Mouse (Mus musculus): ENCODE measurements around the gene Dnm2.

Gene Dnm2

DNA sequence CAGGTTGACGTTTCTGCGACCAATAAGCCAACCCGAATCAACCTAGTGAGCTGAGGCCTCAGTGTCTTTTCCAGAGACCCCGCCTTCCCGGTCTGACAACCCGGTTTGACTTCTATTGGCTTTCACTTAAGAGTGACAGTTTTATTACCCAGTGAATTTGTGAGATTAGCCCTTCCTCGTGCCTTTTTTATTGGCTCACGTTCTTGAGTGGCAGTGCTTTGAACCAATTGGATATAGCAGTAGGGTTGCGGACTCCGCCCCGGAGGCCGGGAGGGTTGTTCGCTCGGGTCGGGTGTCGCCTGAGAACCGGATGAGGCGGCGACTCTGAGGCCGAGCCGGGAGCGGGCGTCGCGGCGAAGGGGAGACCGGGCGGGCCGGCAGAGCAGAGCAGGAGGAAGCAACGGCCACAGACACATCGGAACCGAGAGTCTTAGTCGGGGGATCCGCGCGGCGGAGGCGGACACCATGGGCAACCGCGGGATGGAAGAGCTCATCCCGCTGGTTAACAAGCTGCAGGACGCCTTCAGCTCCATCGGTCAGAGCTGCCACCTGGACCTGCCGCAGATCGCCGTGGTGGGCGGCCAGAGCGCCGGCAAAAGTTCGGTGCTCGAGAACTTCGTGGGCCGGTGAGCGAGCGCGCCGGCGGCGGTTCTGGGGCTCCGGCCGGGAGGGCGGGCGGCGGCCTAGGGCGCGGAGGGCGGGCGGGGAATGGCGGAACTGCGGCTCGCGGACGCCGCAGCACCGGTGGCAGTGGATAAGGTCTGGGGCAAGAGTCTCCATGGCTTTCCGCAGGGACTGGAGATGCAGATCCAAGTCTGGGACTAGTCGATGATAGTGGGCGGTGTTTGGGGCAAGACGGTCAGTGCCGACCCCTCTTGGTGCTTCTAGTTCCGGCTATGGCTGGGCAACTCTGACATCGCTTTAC, at the start of gene Dnm2:
Gene Dnm2 (plus strand): TSS at position 278 of the 925 bp plus-strand sequence.
- DNase-seq: peak; percentile 97 to 99

DNA sequence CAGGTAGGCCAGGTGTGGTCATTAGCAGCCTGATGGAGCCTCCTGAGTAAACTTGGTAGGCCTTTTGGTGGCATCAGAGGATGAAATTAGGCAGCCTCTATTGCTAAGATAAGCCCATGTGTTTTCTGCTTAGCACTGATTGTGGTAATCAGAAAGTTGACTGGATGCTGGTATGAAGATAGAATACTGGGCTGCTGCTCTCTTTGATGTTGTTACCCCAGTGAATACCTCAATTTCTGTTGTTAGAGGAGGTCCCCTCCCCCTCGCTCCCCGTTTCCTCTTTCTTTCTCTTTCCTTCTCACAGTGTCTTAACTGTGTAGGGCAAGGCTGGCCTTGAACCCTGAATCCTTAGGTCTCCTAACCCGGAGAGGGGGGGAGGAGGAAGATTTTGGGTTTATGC, 45.5 kb upstream of the Dnm2 start:
- DNase-seq: no peak

DNA sequence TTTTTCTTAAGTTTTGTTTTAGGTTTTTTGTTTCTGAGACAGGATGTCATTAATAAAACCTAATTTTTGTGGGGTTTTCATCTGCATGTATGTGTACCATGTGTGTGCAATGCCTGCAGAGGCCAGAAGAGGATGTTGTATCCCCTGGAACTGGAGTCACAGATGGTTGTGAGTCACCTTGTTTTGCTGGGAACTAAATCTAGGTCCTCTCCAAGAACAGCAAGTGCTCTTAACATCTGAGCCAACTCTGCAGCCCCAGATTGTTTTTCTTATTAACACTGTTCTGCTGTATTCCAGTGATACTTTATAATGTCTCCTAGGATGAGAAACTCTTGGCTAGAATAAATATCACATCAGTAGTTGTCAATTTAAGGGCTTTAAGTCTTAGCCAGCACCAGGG, 43.8 kb upstream of the Dnm2 start:
- no peak for DNase-seq

DNA sequence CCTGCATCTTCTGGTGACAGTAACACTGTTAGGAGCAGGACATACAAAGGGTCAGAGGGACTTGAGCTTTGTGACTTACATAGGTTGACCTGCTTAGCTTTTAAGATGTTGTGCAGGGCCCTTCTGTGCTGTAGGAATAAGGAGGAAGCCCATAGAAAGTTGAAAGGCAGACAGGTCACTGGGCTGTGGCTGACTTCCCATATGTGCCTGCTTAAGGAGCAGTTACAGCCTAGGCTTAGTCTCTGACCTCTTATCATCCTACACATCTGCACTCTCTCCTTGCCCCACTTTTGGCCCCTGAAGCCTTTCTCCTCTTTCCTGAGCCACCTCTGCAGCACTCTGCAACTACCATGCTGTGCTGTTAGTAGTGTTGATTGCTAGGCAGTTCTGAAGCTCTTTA, 40.7 kb upstream of the Dnm2 start:
- DNase-seq: no peak

DNA sequence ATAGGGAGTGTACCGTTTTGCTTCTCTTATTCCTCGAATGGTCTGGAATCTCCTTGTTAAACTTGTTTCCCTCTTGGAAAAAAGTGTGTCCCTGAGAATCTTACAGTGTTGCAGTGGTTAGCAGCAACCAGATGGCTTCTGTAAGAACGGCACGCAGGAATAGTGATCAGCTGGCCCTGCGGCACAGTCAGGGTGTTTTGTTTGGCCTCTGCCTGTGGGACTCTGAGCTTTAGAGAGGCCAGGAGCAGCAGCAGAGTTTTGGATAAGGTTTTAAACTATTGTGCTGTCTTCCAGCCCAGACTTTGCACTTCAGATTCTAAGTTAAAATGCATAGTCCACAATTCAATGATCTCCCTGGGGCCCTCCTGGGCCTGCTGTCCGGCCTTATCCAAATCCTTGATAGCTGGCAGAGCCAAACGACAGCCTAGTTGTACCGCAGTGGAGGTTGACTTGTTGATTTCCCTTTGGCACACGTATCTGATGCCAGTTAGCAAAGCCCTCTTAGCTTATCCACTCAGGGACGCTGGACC, 32.0 kb upstream of the Dnm2 start:
- DNase-seq: no peak

DNA sequence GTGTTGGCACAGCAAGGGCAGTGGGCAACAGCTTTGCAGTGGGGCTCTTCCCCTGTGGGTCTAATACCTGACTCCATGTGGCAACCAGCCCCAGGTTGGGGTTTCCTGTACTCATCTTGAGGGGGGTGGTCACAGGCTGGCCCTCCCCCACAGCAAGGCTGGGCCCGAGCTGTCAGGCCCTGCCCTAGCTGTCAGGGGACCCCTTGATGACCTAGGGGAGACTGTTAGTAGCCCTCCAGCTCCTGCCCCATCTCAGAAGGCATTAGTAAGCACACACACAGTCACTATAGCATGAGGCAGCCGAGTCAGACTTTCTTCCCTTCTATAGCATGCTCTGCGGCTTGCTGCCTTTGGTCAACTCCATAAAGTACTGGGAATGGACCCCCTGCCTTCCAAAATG, 29.0 kb upstream of the Dnm2 start:
- DNase-seq: no peak

DNA sequence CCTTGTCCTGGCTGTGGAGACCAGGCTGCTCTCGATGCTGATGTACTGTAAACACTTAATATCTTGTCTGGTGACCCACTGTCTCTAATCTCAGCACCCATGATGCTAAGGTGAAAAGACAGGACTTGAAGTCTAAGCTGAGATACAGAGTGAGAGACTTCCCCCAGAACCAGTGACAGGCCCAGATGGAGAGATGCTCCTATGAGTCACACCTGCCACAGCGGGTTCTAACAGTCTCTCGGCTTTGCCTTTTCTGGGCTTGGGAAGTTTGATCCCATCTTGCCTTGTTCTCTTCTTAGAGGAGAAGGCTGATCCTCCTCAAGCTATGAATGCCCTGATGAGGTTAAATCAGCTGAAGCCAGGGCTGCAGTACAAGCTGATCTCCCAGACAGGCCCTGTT, 27.5 kb upstream of the Dnm2 start:
- DNase-seq: no peak

DNA sequence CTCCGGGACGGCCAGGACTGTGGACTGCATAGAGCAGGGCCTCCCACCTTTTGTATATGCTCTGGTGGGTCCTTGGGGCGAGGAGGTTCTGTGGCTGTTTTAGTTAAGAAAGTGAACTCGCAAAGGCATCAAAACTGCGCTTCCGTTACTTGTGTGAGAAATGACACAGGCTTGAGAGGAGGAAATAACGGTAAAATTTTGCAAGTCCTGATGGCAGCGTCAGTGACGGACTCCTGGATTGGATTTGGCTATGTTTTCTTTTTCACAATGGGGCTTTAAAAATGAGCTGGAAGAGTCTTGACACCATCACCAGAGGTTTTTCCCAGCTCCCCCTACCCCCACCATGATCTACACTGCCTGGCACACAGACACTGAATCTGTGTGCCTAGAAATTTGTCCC, 23.7 kb upstream of the Dnm2 start:
- no peak for DNase-seq

DNA sequence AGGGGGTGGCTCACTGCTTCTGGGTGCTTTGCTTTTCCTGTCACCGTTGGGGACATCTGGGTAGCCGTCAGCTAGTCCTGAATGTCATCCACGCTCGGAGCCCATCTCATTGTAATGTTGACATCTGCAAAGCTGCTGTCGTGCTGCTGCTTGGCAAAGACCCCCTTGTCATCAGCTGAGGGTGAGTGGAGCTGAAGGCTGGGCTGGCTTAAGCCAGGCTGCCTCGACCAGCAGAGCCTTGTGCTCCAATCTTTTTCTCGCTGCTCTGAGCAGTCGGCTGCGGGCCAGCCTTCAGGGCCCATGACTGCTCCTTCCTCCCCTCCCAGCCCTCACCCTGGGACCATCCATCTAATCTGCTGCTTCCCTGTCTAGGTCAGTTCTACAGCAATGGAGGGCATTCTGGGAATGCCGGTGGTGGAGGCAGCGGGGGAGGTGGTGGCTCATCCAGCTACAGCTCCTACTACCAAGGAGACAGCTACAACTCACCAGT, 21.9 kb upstream of the Dnm2 start:
- DNase-seq: no peak

DNA sequence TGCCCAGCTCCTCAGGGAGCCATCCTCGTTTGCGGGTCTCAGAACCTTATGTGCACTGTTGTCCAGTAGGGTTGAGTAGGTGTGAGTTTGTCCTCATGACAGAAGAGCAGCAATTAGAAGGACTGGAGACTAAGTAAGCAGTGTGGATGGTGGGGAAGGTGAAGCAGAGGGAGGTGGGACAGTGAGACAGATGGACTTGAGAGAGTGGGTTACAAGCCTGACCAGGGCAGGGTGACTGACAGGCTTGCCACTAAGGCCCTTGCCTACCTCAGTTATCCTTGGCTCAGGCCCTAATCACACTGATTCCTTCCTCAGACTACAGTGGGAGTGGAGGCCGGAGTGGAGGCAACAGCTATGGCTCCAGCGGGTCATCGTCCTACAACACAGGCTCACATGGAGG, 21.0 kb upstream of the Dnm2 start:
- DNase-seq: no peak

DNA sequence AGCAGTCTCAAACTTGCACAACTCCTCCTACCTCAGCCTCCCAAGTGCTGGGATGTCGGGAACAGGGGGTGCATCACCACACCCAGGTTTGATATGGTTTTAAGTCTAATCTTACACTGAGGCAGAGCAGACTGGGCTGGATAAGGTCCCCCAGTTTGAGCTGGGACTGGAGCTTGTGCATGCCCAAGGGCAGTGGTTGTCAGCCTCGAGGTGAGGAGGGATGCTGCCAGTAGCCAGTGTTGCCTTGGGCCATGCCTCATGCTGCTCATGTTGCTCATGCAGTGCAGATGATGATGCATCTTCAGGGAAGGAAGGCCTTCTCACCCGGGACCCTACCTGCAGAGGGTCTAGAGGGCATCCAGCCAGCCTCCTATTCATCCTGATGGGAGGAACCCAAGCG, 19.2 kb upstream of the Dnm2 start:
- DNase-seq: no peak

DNA sequence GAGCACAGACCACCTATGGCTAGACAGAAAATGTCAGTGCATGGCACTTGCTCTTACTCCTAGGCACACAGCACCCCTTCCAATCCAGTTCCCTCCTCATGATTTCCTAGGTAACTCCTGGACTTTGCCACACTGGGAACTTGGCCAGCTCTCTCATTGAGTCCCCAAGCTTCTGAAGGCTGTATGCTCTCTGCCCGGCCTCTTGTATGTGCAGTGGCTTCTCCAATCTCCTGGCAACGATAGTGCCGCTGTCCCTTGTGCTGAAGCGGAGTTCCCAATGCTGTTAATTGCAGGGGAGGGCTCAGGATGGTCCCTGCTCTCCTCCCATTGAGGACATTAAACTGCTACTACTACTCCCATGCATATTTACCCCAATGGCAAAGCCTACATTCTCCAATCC, 16.8 kb upstream of the Dnm2 start:
- DNase-seq: no peak

DNA sequence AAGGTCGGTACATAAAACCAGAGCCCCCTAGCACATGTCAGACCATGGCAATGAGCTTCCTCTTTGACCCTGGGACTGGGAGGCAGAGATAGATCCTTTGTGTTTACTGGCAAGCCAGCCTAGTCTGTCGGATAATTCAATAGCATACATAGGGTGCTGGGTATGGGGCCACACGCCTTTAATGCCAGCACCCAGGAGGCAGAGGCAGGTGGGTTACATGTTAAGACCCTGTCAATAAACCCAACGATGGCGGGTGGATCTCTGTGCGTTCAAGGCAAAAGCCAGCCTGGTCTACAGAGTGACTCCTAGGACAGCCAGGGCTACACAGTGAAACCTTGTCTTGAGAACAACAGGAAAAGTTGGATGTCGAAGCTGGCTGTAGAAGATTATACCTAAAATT, 16.1 kb upstream of the Dnm2 start:
- no peak for DNase-seq

DNA sequence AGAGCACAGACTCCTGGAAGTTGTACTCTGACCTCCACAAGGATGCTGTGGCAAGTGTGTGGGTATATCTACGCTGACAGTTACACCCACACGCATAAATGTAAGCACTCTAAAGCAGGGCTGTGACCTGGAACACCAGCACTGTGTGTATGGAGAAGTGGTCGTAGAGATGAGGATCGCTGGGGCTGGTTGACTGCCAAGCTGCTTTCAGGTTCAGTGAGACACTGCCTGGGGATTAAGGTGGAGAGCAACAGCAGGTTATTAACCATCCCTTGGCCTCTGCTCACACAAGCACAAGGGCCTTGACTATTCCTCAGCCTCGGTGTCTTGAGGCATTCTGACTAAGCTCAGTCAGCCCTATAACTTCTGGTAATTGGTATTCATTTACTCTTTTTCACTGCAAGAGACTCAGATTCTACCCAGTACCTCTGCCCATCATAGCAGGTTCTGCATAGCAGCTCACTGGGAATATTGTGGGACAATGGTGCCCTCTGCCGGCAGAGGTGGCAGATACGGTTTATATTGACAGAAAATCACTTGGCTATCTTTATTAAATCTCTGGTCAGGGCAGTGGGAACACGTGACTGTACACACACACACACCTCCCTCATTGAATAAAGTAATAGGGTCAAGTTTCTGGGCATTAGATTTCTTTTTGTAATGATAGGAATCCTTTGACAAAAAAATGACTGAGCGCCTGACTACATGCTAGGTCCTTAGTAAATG, 15.0 kb upstream of the Dnm2 start:
- DNase-seq: peak; percentile 92 to 93

DNA sequence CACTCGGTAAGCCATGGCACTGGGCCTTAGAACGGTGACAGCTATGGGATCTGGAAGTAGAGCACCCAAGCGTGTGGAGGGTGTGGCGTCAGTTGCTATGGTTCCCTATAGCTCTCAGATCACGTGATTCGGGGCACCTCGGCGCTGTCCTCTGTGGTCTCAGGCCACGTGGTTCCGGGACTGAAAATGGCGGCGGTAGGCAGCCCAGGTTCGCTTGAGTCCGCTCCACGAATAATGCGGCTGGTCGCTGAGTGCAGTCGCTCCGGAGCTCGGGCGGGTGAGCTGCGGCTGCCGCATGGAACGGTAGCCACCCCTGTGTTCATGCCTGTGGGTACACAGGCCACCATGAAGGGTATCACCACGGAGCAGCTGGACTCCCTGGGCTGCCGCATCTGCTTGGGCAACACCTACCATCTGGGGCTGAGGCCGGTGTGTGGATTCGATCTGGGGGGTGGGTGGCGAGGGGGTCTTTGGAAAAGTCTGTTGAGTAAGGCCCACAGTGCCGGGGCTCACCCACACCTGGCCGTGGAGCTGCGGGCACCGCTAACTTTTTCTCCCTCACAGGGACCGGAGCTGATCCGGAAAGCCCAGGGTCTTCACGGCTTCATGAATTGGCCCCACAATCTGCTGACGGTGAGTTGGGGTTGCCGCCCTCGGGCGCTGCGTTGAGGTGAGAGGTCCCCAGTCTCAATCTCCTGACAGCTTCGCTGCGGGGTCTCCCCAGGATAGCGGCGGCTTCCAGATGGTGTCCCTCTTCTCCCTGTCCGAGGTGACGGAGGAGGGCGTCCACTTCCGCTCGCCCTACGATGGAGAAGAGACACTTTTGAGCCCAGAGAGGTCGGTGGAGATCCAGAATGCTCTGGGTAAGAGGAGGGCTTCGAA, 12.8 kb upstream of the Dnm2 start, which contains the start of gene Qtrt1:
Gene Qtrt1 (plus strand): TSS at position 169 of the 882 bp plus-strand sequence.
- DNase-seq: peak; percentile 83 to 89

DNA sequence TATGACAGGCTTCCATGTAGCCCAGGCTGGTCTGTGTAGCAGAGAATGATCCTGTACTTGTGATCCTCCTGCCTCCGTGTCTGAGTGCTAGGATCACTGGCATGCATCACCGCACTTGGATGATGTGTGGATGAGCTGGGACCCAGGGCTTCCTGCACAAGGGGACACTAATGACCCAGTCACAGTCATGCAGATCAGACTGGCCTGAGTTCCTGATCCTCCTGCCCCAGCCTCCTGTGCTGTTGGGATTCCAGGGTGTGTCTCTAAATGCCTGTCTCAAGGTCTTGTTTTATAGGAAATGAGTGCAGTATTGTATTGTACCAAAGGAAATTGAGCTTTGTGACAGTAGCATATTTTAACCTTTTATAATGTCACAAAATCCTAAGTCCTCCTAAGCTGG, 6.8 kb upstream of the Dnm2 start:
- no peak for DNase-seq

DNA sequence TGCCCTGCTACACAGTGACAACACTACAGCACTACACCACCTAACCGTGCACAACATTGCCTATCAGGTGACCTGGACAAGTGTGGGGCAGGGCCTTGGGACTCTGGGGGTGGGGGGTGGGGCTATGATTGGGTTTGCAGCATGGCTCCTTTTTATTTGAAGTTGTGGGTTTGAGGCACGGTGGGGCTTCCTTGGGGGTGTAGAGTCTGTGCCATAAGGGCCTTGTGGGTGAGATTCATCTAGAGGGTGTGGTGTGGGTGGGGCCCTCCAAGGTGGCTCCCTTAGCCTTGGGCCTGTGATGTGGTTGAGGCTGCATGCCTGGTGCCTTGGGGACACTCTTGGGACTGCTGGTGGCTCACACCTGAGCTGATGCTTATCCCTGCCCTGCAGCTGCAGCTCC, 5.1 kb upstream of the Dnm2 start:
- DNase-seq: no peak

DNA sequence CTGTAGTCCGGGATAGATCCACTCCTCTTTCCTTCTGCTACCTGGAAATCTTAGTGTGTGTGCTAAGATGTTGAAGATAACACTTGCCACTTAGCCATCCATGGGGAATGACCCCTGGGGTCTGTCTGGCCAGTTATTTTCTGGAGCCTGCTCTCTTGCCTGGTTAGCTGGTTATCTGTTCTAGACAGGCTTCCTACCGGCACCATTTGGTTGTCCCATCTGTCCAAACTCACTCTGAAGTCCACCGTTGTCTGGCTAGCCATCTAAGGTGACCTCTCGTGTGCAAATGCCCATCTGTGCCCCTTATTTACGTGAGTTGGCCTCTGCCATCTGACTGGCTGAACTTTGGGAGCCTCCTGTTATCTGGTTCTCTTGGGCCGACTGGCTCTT, 843 bp downstream of the Dnm2 start:
- peak; percentile 63 to 64 for DNase-seq

DNA sequence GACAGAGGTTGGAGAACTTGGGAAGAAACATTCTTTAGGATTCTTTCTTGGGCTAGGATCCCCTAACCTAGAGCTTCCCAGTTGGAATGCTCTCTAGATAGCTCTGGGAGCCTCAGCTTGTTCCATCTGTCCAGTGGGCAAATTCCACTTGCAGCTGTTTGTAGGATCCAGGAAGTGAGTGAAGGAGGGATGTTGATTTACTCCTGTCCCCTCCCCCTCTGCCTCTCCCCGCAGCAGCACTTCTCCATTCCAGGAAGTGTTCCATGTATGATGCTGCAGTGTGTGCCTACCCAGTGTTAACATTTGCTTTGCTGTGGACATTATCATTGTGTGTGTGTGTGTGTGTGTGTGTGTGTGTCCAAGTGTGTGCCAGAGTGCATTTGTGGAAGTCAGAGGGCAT, 1.3 kb downstream of the Dnm2 start:
- DNase-seq: no peak

DNA sequence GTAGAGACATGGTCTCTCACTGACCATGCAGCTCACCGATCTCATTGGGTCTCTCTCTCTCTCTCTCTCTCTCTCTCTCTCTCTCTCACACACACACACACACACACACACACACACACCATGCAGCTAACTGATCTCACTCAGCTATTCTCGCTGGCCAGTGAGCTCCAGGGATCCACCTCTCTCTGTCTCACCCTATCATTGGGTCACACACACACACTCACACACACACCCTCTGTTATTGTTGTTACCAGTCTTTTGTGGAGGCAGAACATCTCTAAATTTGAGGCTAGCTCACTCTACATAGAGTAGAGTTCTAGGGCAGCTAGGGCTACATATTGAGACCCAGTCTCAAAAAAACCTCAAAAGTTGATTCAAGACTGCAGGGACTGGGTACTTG, 1.8 kb downstream of the Dnm2 start:
- no peak for DNase-seq

DNA sequence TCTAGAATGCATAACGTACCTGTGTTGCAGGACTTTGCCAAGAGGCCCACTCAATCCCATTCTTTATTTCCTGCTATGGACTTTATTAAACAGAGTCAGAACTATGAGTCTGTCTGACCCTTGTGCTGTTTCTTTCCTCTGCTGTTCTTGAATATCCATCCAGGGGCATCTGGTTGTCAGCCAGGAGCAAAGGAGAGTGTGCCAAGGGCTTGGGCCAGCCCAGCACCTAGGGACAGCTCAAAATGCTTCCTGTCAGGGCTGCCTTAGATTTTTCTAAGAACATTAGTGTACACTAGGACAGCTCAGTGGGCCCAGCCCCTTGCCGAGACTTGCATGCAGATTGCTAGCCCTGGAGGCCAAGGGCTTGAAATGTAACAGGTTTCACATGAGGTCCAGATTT, 3.1 kb downstream of the Dnm2 start:
- DNase-seq: peak; percentile 70 to 78

DNA sequence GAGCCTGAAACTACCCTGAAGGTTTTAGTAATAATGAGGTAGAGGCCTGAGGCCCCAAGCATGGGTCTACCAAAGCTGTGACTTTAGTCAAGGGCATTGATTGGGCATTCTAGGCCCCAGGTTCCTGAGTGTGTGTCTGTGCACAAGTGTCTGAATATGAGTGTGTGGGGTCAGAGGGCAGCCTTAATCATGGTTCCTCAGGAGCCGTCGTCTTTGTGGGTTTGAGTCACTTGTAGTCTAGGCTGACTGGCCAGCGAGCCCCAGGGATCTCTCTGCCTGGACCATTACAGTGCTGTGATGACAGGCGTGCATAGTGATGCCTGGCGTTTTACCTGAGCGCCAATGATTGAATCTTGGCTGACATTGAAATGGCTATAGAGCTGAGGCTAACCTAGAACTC, 3.5 kb downstream of the Dnm2 start:
- DNase-seq: no peak

DNA sequence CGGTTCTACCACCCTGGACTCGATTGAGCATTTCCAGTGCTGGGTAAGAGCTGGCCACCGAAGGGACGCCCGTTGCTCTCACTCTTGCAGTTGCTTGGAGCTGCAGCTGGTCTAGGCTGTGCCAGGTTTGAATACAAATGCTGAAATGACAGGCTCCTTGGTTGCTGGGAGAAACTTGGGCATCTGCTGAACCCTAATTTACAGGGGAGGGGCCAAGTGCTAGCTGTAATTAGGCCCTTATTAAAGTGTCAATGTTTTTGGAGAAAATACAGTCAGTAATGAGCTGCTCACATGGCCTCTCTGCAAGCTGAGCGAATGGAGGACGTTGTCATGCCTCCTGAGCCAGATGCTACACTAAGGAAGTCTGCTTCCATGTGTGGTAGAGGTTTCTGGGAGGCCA, 6.0 kb downstream of the Dnm2 start:
- no peak for DNase-seq

Data from cerebellum, postnatal 25 days (tissue).